25 mouse cellular contexts compared by ENCODE assay signal in genomic region chr2:165081257-165081656, GRCm38 (mm10). TPM values are rescaled to one million over a fixed set of nuclear protein-coding genes. Genes with fewer than 3 reads are reported as not detected.
"Had no signal": no experiment of that assay in that cellular context is flagged by ENCODE, and none has a peak within 500 bp of the region (broad histone marks: within the 10 kb centered on the region; RNA-seq: fewer than 3 reads in every experiment).

No protein-coding gene starts in this region.

- H3K36me3 ChIP-seq: neural tube, embryonic 12.5 days; neural tube, embryonic 13.5 days; neural tube, embryonic 15.5 days; stomach, embryonic 15.5 days had no signal

- DNase-seq: right cerebral cortex, adult 18-20 months; right cerebral cortex, postnatal 14 days; right cerebral cortex, postnatal 25 days; right cerebral cortex, postnatal 4 days; spleen, adult 18-20 months; thymus, adult 18-20 months; thymus, adult 2 months; thymus, postnatal 14 days; thymus, postnatal 25 days; thymus, postnatal 36 days; thymus, postnatal 4 days had no signal

- H3K9me3 ChIP-seq: neural tube, embryonic 12.5 days; neural tube, embryonic 13.5 days; neural tube, embryonic 15.5 days; stomach, embryonic 15.5 days had no signal

- H3K4me2 ChIP-seq: neural tube, embryonic 12.5 days; neural tube, embryonic 13.5 days; neural tube, embryonic 15.5 days; stomach, embryonic 15.5 days had no signal

- H3K9ac ChIP-seq: neural tube, embryonic 12.5 days; neural tube, embryonic 13.5 days; neural tube, embryonic 15.5 days; stomach, embryonic 15.5 days had no signal

- H3K4me3 ChIP-seq: neural tube, embryonic 12.5 days; neural tube, embryonic 13.5 days; neural tube, embryonic 15.5 days; stomach, embryonic 15.5 days had no signal

- H3K27ac ChIP-seq: neural tube, embryonic 12.5 days; neural tube, embryonic 13.5 days; neural tube, embryonic 15.5 days; stomach, embryonic 15.5 days; stomach, postnatal 0 days had no signal

- H3K4me1 ChIP-seq: stomach, embryonic 15.5 days had no signal

RNA-seq across cellular contexts. Expression of gene 1700025C18Rik, which starts 9.3 kb away (rescaled TPM):
- total RNA-seq: neutrophil, adult 5-6 weeks had no signal
- polyA plus RNA-seq: neural tube, embryonic 11.5 days; neural tube, embryonic 12.5 days; neural tube, embryonic 13.5 days; neural tube, embryonic 14.5 days; neural tube, embryonic 15.5 days; small intestine, adult 2 months; spleen, adult 2 months; stomach, embryonic 14.5 days; stomach, embryonic 15.5 days; stomach, embryonic 16.5 days; stomach, postnatal 0 days; thymus, adult 2 months; thymus, postnatal 0 days; urinary bladder, adult 2 months had no signal
